In the genomic region with DNA sequence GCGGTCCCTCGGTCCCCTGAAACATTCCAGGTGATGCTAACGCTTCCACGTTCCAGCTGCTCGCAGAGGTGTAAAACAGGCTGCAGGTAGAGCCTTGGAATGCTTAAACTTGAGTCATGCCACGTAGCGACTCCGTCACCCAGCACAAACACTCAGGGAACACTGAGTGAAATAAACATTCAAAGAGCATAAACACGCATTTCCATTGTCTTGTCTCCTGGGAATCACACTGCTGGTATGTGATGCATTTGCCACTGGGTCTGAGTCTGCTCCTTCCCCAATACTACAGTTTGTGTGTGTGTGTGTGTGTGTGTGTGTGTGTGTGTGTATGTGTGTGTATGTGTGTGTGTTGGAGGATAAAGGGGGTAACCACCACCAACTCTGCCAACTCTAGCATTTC, we compare ENCODE assay signal across 28 mouse cellular contexts. TPM values are rescaled to one million over a fixed set of nuclear protein-coding genes. Genes with fewer than 3 reads are reported as not detected.
DNase-seq lines count a peak whose midpoint lies in the region; ATAC-seq and TF ChIP-seq lines count a peak whose summit lies in the region.
"Had no signal": no experiment of that assay in that cellular context is flagged by ENCODE, and none has a peak within 500 bp of the region (broad histone marks: within the 10 kb centered on the region; RNA-seq: fewer than 3 reads in every experiment).

No protein-coding gene starts in this region.

- no peaks in the 10 kb centered on the region for H3K36me3 ChIP-seq in forebrain, embryonic 14.5 days (ENCODE audit: control insufficient read depth, insufficient read depth, low read length)
- no peaks in the 10 kb centered on the region for H3K36me3 ChIP-seq in forebrain, embryonic 12.5 days (replicated peaks)
- no peaks in the 10 kb centered on the region for H3K36me3 ChIP-seq in intestine, embryonic 14.5 days (ENCODE audit: control insufficient read depth, insufficient read depth, low read length)
- no peaks in the 10 kb centered on the region for H3K36me3 ChIP-seq in intestine, embryonic 15.5 days
- H3K36me3 ChIP-seq in midbrain, postnatal 0 days (ENCODE audit: insufficient read depth, low read length) = no peaks in the 10 kb centered on the region
- H3K36me3 ChIP-seq in midbrain, embryonic 11.5 days (ENCODE audit: control insufficient read depth, insufficient read depth, low read length) = no peaks in the 10 kb centered on the region
- H3K36me3 ChIP-seq: G1E; heart, embryonic 10.5 days; heart, embryonic 13.5 days; hindbrain, embryonic 12.5 days had no signal

- no peak for TF ChIP-seq POLR2A in lung, adult 2 months (IDR thresholded peaks at IDR 0.05; ENCODE audit: borderline replicate concordance, extremely low read depth, low read depth, low read length)

- DNase-seq in forebrain, embryonic 14.5 days (ENCODE audit: low spot score) = no peak
- DNase-seq in intestine, embryonic 14.5 days (ENCODE audit: low spot score) = no peak
- DNase-seq in lung, postnatal 25 days (ENCODE audit: low spot score) = peak; percentile 55
- DNase-seq in lung, adult 2 months = no peak
- no peak for DNase-seq in midbrain, postnatal 0 days (ENCODE audit: low spot score)
- DNase-seq in midbrain, embryonic 11.5 days (ENCODE audit: low spot score, missing footprints) = no peak
- DNase-seq: adrenal gland, postnatal 10 days; adrenal gland, postnatal 36 days; B cell, adult 2 months; cerebellum, adult 18-20 months; cerebellum, adult 9-10 months; cerebellum, postnatal 14 days; gastrocnemius, postnatal 10 days; gastrocnemius, postnatal 36 days; heart, adult 2 months; heart, postnatal 14 days; heart, postnatal 4 days had no signal

- no peak overlapping the region for H3K4me3 ChIP-seq in forebrain, embryonic 14.5 days (ENCODE audit: low read depth, low read length)
- H3K4me3 ChIP-seq in forebrain, embryonic 12.5 days (replicated peaks) = no peak overlapping the region
- H3K4me3 ChIP-seq in intestine, embryonic 14.5 days (ENCODE audit: low read depth, low read length) = no peak overlapping the region
- H3K4me3 ChIP-seq in intestine, embryonic 15.5 days (replicated peaks) = no peak overlapping the region
- no peak overlapping the region for H3K4me3 ChIP-seq in lung, adult 2 months (replicated peaks; ENCODE audit: extremely low read depth, low read depth, low read length)
- no peak overlapping the region for H3K4me3 ChIP-seq in midbrain, postnatal 0 days (ENCODE audit: low read depth, low read length)
- no peak overlapping the region for H3K4me3 ChIP-seq in midbrain, embryonic 11.5 days (ENCODE audit: low read depth, low read length)
- H3K4me3 ChIP-seq: forebrain, embryonic 10.5 days; heart, adult 2 months; heart, embryonic 10.5 days; heart, embryonic 13.5 days; hindbrain, embryonic 12.5 days had no signal

- H3K27me3 ChIP-seq in forebrain, embryonic 14.5 days (replicated peaks; ENCODE audit: control insufficient read depth, insufficient read depth, low read length) = no peaks in the 10 kb centered on the region
- no peaks in the 10 kb centered on the region for H3K27me3 ChIP-seq in forebrain, embryonic 12.5 days
- H3K27me3 ChIP-seq in intestine, embryonic 14.5 days (replicated peaks; ENCODE audit: control insufficient read depth, insufficient read depth, low read length) = no peaks in the 10 kb centered on the region
- H3K27me3 ChIP-seq in intestine, embryonic 15.5 days (replicated peaks) = no peaks in the 10 kb centered on the region
- no peaks in the 10 kb centered on the region for H3K27me3 ChIP-seq in midbrain, postnatal 0 days (ENCODE audit: insufficient read depth, low read length)
- no peaks in the 10 kb centered on the region for H3K27me3 ChIP-seq in midbrain, embryonic 11.5 days (ENCODE audit: control insufficient read depth, insufficient read depth, low read length)
- H3K27me3 ChIP-seq: CH12.LX; heart, embryonic 13.5 days; Patski had no signal

- peak overlapping the region; percentile 14; the same call in 1 of the 2 replicates for H3K27ac ChIP-seq in forebrain, embryonic 14.5 days (ENCODE audit: low read depth, low read length)
- H3K27ac ChIP-seq in forebrain, embryonic 12.5 days = no peak overlapping the region
- H3K27ac ChIP-seq in intestine, embryonic 14.5 days (ENCODE audit: low read depth) = peak overlapping the region; percentile 33; the same call in 1 of the 2 replicates
- H3K27ac ChIP-seq in intestine, embryonic 15.5 days = no peak overlapping the region
- H3K27ac ChIP-seq in midbrain, postnatal 0 days (ENCODE audit: low read depth, low read length) = 0 out of 2 replicates have a peak overlapping the region, but pooled peaks have one; percentile 18
- H3K27ac ChIP-seq in midbrain, embryonic 11.5 days (ENCODE audit: low read depth, low read length) = no peak overlapping the region
- H3K27ac ChIP-seq: heart, adult 2 months; heart, embryonic 10.5 days; heart, embryonic 13.5 days; hindbrain, embryonic 12.5 days had no signal

- peaks cover 47% of the 10 kb centered on the region for H3K4me1 ChIP-seq in forebrain, embryonic 14.5 days (ENCODE audit: control insufficient read depth, insufficient read depth, low read length)
- peaks cover 56% of the 10 kb centered on the region for H3K4me1 ChIP-seq in forebrain, embryonic 12.5 days
- H3K4me1 ChIP-seq in intestine, embryonic 14.5 days (replicated peaks; ENCODE audit: control insufficient read depth, insufficient read depth, low read length) = peaks cover 26% of the 10 kb centered on the region
- peaks cover 27% of the 10 kb centered on the region for H3K4me1 ChIP-seq in intestine, embryonic 15.5 days (replicated peaks)
- peaks cover 30% of the 10 kb centered on the region for H3K4me1 ChIP-seq in lung, adult 2 months (ENCODE audit: control insufficient read depth, insufficient read depth, low read length)
- peaks cover 12% of the 10 kb centered on the region for H3K4me1 ChIP-seq in midbrain, postnatal 0 days (ENCODE audit: insufficient read depth, low read length)
- peaks cover 7% of the 10 kb centered on the region for H3K4me1 ChIP-seq in midbrain, embryonic 11.5 days (ENCODE audit: control insufficient read depth, insufficient read depth, low read length)

- TF ChIP-seq CTCF in lung, adult 2 months (IDR thresholded peaks at IDR 0.05; ENCODE audit: insufficient read depth, low read length) = no peak
- no peak for TF ChIP-seq CTCF in midbrain, postnatal 0 days (IDR thresholded peaks at IDR 0.05)

- H3K9ac ChIP-seq in forebrain, embryonic 14.5 days (ENCODE audit: low read length) = peak overlapping the region; percentile 21; the same call in 1 of the 2 replicates
- H3K9ac ChIP-seq in forebrain, embryonic 12.5 days = no peak overlapping the region
- no peak overlapping the region for H3K9ac ChIP-seq in intestine, embryonic 14.5 days (ENCODE audit: low read length)
- H3K9ac ChIP-seq in intestine, embryonic 15.5 days = no peak overlapping the region
- no peak overlapping the region for H3K9ac ChIP-seq in midbrain, postnatal 0 days (replicated peaks; ENCODE audit: low read length, poor library complexity, severe bottlenecking)
- H3K9ac ChIP-seq in midbrain, embryonic 11.5 days (ENCODE audit: low read length) = no peak overlapping the region
- H3K9ac ChIP-seq: heart, embryonic 13.5 days; hindbrain, embryonic 12.5 days had no signal

- H3K4me2 ChIP-seq in forebrain, embryonic 14.5 days (ENCODE audit: low read length) = no peak overlapping the region
- no peak overlapping the region for H3K4me2 ChIP-seq in forebrain, embryonic 12.5 days
- no peak overlapping the region for H3K4me2 ChIP-seq in intestine, embryonic 14.5 days (ENCODE audit: low read length)
- no peak overlapping the region for H3K4me2 ChIP-seq in intestine, embryonic 15.5 days (replicated peaks)
- no peak overlapping the region for H3K4me2 ChIP-seq in midbrain, postnatal 0 days (ENCODE audit: low read depth, low read length, poor library complexity, severe bottlenecking)
- H3K4me2 ChIP-seq in midbrain, embryonic 11.5 days = no peak overlapping the region
- H3K4me2 ChIP-seq: heart, embryonic 13.5 days; hindbrain, embryonic 12.5 days had no signal

- no peaks in the 10 kb centered on the region for H3K9me3 ChIP-seq in forebrain, embryonic 14.5 days (replicated peaks; ENCODE audit: control insufficient read depth, low read length)
- no peaks in the 10 kb centered on the region for H3K9me3 ChIP-seq in forebrain, embryonic 12.5 days
- H3K9me3 ChIP-seq in intestine, embryonic 14.5 days (ENCODE audit: control insufficient read depth, low read length) = no peaks in the 10 kb centered on the region
- no peaks in the 10 kb centered on the region for H3K9me3 ChIP-seq in intestine, embryonic 15.5 days
- no peaks in the 10 kb centered on the region for H3K9me3 ChIP-seq in midbrain, postnatal 0 days (ENCODE audit: low read length)
- no peaks in the 10 kb centered on the region for H3K9me3 ChIP-seq in midbrain, embryonic 11.5 days (ENCODE audit: control insufficient read depth, low read length)
- H3K9me3 ChIP-seq: forebrain, embryonic 10.5 days; heart, embryonic 10.5 days; heart, embryonic 13.5 days; hindbrain, embryonic 12.5 days had no signal

- no peak for ATAC-seq in forebrain, embryonic 14.5 days
- ATAC-seq in forebrain, embryonic 12.5 days (ENCODE audit: low FRiP score) = no peak
- ATAC-seq in intestine, embryonic 14.5 days (replicated peaks; ENCODE audit: low FRiP score, low TSS enrichment, low read depth) = no peak
- no peak for ATAC-seq in intestine, embryonic 15.5 days
- no peak for ATAC-seq in midbrain, postnatal 0 days (ENCODE audit: low FRiP score)
- no peak for ATAC-seq in midbrain, embryonic 11.5 days (ENCODE audit: low FRiP score)
- ATAC-seq: hindbrain, embryonic 16.5 days; Patski had no signal

- 85% methylated on average over 9 of the region's 9 CpGs for WGBS in forebrain, embryonic 14.5 days
- 91% methylated on average over 9 of the region's 9 CpGs for WGBS in forebrain, embryonic 12.5 days
- WGBS in intestine, embryonic 14.5 days = 78% methylated on average over 9 of the region's 9 CpGs
- 79% methylated on average over 9 of the region's 9 CpGs for WGBS in intestine, embryonic 15.5 days
- WGBS in lung, adult 2 months = 74% methylated on average over 9 of the region's 9 CpGs
- WGBS in midbrain, postnatal 0 days = 76% methylated on average over 9 of the region's 9 CpGs
- 92% methylated on average over 9 of the region's 9 CpGs for WGBS in midbrain, embryonic 11.5 days

RNA-seq across cellular contexts. Expression of a gene that starts 5.2 kb away (rescaled TPM):
- polyA plus RNA-seq in forebrain, embryonic 14.5 days (2014; fragmentation: Nextera tagmentation; extraction: Ambion mirVana) = 3.4 and 4.5 TPM in 2 replicates
- 3.9 and 4.5 TPM in 2 replicates for polyA plus RNA-seq in forebrain, embryonic 12.5 days (2016; fragmentation: Nextera tagmentation; extraction: Ambion mirVana)
- 8.4 and 8.8 TPM in 2 replicates for polyA plus RNA-seq in intestine, embryonic 14.5 days (2014; fragmentation: Nextera tagmentation; extraction: Ambion mirVana)
- 4.4 and 4.5 TPM in 2 replicates for polyA plus RNA-seq in intestine, embryonic 15.5 days (2015; fragmentation: Nextera tagmentation; extraction: Ambion mirVana)
- 63.0 and 81.5 TPM in 2 replicates for polyA plus RNA-seq in lung, adult 2 months (2012; rRNA removed)
- 53.9 and 58.5 TPM in 2 replicates for total RNA-seq in midbrain, postnatal 0 days (2014; rRNA removed)
- 3.7 and 3.8 TPM in 2 replicates for polyA plus RNA-seq in midbrain, postnatal 0 days (2015; fragmentation: Nextera tagmentation; extraction: Ambion mirVana)
- polyA plus RNA-seq in midbrain, embryonic 11.5 days (2014; fragmentation: Nextera tagmentation; extraction: Ambion mirVana) = 2.3 and 2.6 TPM in 2 replicates
- total RNA-seq: CH12.LX; granulocyte monocyte progenitor cell, adult 5-6 weeks had no signal
- polyA plus RNA-seq: G1E had no signal

Comparison
In these comparisons a context has a peak if more than half of its experiments do, and no peak if none do; other contexts are left out.
1. H3K27ac ChIP-seq: peak in forebrain, embryonic 14.5 days (single experiment), intestine, embryonic 14.5 days (single experiment) and midbrain, postnatal 0 days (single experiment); none in forebrain, embryonic 12.5 days (single experiment), intestine, embryonic 15.5 days (single experiment) and midbrain, embryonic 11.5 days (single experiment).